Mouse (Mus musculus) retina, postnatal 1 day (tissue): ENCODE measurements around the gene Coa4.

Source experiments
- DNase-seq: peaks from one replicate; pipeline ENCODE4 v3.0.0-alpha.2; 2012

Gene Coa4

DNA sequence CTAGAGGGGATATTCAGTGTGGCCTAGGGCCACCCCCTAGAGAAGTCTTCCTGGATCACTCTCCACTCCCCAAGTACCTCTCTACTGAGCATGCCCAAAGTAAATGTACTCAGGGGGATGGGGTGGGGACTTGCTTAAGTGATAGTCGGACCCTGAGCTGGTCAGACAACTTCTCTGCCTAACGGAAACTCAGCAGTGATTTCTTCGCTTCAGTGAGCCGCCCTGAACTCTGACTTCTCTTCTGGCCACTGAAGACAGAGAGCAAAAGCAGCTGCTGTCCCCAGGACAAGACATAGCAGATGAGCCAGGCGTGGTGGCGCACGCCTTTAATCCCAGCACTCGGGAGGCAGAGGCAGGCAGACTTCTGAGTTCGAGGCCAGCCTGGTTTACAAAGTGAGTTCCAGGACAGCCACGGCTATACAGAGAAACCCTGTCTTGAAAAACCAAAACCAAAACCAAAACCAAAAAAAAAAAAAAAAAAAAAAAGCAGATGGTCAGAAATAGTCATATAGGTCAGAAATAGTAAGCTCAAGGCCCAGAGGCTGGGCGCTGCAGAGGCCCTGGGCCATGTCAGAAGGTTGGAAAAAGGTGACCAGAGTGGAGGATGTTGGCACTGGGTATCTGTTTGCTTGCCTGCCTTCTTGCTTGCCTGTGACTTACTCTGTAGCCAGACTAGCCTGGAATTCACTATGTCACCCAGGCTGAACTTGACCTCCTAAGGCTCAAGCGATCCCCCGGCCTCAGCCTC, 32.0 kb upstream of the Coa4 start:
- DNase-seq, result no peak

- no peak for DNase-seq
Measured at GRCm38 (mm10) chr7:100506494-100506893, 30.4 kb upstream of the Coa4 start.

- DNase-seq, result no peak
Measured at GRCm38 (mm10) chr7:100508670-100509069, 28.2 kb upstream of the Coa4 start.

- DNase-seq, result no peak
Measured at GRCm38 (mm10) chr7:100511602-100512001, 25.3 kb upstream of the Coa4 start.

GRCm38 (mm10) chr7:100514573-100514972, 22.3 kb upstream of the Coa4 start, which contains the start of gene Dnajb13:
TSS of gene Dnajb13 (minus strand) at chr7:100514960.
- DNase-seq, result peak; percentile 34

DNA sequence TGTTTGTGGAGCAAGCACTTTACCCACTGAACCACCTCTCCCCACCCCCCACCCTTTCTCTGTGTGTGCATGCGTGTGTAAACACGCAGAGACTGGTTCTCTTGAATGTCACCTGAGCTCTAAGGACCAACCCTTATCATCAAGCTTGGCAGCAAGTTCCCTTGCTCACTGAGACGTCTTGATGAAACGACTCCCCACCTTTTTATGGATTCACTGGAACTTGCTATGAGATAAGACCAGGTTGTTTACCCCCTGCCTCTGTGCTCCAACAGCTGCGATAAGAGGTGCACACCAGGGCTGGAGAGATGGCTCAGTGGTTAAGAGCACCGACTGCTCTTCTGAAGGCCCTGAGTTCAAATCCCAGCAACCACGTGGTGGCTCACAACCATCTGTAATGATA, 16.7 kb upstream of the Coa4 start:
- no peak for DNase-seq

GRCm38 (mm10) chr7:100520663-100521285, 16.1 kb upstream of the Coa4 start:
- peak; percentile 85 for DNase-seq

GRCm38 (mm10) chr7:100522222-100522621, 14.6 kb upstream of the Coa4 start:
- DNase-seq, result no peak

DNA sequence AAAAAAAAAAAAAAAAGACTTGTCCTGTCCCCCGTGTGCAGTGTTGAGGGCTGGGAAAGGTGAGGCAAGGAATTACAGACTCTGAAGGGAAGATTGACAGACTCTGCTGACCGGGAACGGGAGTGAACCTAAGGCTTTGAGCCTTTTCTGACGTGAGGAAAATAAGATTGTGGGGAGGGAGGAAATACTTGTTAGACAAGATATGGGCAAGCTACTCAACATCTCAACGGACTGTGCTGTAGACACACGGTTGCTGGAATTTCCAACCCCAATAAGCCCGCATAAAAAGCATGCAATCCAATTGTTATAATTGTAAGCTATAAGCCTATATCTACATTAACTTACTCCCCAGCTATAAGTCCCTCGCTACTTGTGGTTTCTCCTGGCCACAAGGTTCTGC, 12.2 kb upstream of the Coa4 start:
- DNase-seq, result no peak

- no peak for DNase-seq
Measured at GRCm38 (mm10) chr7:100530766-100531165, 6.1 kb upstream of the Coa4 start.

- no peak for DNase-seq
Measured at GRCm38 (mm10) chr7:100533503-100533902, 3.4 kb upstream of the Coa4 start.

DNA sequence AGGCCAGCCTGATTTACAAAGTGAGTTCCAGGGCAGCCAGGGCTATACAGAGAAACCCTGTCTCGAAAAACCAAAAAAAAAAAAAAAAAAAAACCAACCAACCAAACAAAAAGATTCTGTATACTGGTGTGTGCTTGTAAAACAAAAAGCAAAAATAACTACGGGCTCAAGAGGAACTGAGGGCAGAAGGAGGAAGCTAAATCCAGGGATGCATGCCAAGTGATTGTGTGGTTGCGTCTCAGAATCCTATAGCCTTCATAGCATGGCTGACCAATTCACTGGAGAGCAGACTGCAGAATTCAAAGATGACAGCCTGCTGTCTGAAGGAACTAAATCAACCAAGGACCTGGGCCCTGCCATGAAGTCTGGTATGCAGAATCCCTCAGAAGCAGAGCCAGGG, 2.7 kb upstream of the Coa4 start:
- DNase-seq, result no peak

GRCm38 (mm10) chr7:100535831-100536230, 1.0 kb upstream of the Coa4 start:
- no peak for DNase-seq

GRCm38 (mm10) chr7:100537519-100537902, 640 bp downstream of the Coa4 start:
- no peak for DNase-seq

DNA sequence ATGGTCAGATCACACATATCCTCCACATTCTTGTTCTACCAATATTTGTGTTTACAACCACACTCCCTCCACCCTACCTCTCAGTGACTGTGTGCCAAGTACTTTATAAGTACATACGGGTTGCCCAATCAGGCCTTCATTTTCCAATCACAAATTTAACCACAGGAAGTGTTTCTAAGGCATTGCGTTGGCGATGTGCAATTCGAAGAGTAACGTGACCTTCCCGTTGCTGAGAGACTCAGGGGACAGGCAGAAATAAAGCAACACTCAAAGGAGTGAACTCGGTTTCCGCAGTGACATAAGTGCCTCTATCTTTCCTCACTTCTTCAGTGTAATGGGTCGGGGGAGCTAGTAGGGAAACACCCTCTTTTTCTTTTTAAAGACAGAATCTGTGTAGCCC, 2.6 kb downstream of the Coa4 start:
- no peak for DNase-seq

GRCm38 (mm10) chr7:100544437-100544836, 7.6 kb downstream of the Coa4 start:
- DNase-seq, result no peak

GRCm38 (mm10) chr7:100547631-100548030, 10.8 kb downstream of the Coa4 start:
- DNase-seq, result no peak

DNA sequence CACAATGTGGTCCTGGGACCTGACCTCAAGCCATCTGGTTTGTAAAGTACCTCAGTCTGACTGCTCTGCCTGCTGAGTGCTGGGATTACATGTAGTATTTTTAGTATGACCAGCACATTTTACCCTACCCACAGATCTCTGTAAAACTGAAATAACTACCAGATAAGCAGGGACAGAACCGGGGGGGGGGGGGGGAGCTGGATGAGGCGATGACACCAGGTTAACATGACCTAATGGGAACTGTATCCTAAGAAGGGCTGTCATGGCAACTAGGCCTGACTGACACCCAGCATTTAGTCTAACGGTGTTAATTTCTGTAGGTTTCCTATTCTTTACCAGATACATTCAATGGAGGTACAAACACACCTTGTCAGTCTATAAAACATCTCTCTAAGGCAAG, 12.9 kb downstream of the Coa4 start:
- DNase-seq, result no peak

DNA sequence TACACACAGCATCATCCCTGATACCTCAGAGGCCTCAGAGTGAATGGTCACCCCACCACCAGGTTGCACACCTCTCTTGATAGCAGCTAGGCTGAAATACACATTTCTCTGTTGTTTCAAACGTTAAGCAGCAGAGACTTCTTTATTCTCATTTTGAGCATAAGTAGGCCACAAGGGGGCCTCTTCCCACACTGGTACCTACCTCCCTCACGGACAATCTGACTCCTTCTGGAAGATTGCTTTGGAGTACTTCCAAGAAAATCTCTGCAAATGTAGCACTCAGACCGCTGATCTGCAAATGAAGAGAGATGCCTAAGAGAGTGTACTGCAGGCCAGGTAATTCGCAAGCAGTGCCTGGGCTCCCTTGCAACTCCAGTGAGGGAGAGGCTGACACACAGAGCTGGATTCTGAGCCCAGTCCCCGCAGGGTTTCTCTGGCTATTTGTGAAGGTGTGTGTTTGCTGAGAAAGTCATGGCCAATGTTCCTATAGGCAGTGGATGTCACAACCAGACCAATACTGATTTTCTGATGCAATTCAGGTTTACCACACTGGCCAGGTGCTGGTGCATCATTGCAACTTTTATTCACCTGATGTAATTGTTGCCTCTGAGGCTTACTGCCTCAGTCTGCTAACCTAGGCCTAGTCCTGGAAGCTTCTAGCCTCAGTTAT, 13.6 kb downstream of the Coa4 start:
- DNase-seq, result peak; percentile 36

DNA sequence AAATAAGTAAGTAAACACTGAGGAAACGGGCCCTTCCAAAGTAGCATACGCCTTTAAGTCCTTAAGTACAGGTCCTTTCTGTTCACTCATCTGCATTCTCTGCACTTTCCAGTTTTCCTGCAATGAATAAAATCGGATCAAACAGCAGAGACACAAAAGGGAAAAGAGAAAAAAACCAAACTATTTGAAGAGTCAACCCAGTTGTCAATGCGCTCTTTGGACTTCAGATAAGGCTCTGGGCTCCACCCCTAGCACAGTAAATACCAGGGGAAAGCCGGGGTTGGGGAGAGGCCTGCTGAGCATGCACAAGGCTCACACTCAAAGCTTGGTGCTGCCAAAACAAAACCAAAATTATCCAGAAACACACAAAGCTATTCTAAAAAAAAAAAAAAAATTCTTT, 18.1 kb downstream of the Coa4 start:
- no peak for DNase-seq

DNA sequence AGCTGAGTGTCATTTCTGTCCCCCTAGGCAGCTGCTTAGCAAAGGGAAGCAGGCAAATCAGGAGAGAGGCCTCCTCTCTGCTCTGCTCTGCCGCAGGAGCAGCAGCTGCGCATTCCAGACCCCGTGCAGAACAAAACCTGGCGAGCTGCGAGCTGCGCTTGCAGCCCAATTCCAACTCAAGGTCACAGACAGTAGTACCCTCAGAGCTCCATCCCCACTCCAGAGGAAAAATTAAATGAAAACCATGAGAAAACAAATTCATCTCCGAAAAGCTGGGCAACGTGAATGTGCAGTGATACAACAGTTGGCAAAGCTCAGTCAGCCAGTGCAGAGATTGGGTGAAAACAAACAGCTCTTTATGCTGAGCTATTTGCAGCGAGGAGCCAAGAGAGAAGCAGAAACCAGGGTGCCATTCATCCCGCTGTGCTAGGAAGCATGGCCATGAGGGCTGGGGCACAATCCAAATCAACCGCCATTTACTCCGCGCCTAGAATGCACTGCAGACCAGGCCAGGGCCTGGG, 18.6 kb downstream of the Coa4 start:
- DNase-seq, result peak; percentile 80

DNA sequence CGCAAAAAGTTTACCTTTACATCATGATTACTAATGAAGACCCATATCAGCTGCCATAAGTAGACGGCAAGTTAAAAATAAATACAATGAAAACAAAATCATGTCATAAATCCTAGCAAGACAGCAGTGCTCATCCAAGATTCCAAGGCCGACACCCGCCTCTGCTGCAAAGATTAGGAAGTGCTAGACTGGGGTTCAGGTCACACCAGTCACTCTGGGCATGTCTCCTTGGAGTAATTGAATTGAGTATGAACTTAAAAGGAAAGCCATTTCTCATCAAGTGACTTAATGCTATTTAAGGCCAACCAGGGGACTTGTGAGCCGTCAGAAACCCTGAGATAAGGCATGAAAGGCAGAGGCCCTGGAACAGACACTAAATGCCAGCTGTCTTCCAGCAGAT, 20.4 kb downstream of the Coa4 start:
- no peak for DNase-seq

DNA sequence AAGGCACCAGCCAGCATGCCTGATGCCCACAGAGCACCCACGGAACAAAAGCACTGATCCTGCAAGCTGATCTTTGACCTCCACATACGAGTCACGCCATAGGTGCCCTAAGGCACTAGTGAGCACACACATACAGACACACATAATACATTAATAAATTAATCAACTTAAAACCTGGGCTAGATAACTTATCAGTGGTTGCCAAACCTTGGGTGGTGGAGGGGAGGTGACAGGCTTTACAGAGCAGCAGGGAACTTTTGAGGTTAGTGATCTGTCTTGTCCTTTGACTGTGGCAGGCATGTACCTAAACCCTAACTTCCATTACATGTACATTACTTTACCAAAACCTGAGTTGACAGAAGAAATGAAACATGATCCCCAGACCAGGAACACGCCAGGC, 22.5 kb downstream of the Coa4 start:
- DNase-seq, result no peak
